Mouse (Mus musculus) midbrain, embryonic 14.5 days (tissue): ENCODE measurements at regions not wholly inside any gene's neighbourhood (a gene's known extent, or its start where the extent isn't known, plus 50 kb on each side); places are given as distances from the start of the nearest gene placed in this dataset.

ENCODE experiments used
- ATAC-seq: fragments of 200-750 bp; cut with Nextera tagmentation; 2 replicates; pipeline ENCODE4 v1.8.0; 2017; ENCODE audit warnings: moderate number of reproducible peaks, moderate library complexity; ENCODE audit not compliant: low FRiP score, low TSS enrichment
- DNase-seq: peaks from one replicate; pipeline ENCODE4 v3.0.0-alpha.2; 2015
- H3K27ac ChIP-seq: fragments of 300-500 bp; sonication (generic); replicated peaks from 2 replicates; pipeline ENCODE4 v1.5.1; 2014; ENCODE audit warnings: mild to moderate bottlenecking, low read depth, low read length, moderate library complexity
- H3K27me3 ChIP-seq: fragments of 300-500 bp; sonication (generic); 2 replicates; pipeline ENCODE4 v1.6.1; 2014; ENCODE audit warnings: low read length, control low read depth, mixed read lengths; ENCODE audit not compliant: control insufficient read depth, insufficient read depth
- H3K36me3 ChIP-seq: fragments of 300-500 bp; sonication (generic); 2 replicates; pipeline ENCODE4 v1.6.1; 2014; ENCODE audit warnings: low read length, control low read depth; ENCODE audit not compliant: control insufficient read depth, insufficient read depth
- H3K4me1 ChIP-seq: fragments of 300-500 bp; sonication (generic); 2 replicates; pipeline ENCODE4 v1.6.1; 2014; ENCODE audit warnings: mild to moderate bottlenecking, antibody characterized with exemption, low read length, control low read depth; ENCODE audit not compliant: control insufficient read depth, insufficient read depth
- H3K4me2 ChIP-seq: fragments of 300-500 bp; sonication (generic); 2 replicates; pipeline ENCODE4 v1.6.1; 2014; ENCODE audit warnings: mild to moderate bottlenecking, low read length, moderate library complexity
- H3K4me3 ChIP-seq: fragments of 300-500 bp; sonication (generic); replicated peaks from 2 replicates; pipeline ENCODE4 v1.5.1; 2014; ENCODE audit warnings: low read depth, low read length
- H3K9ac ChIP-seq: fragments of 300-500 bp; sonication (generic); replicated peaks from 2 replicates; pipeline ENCODE4 v1.6.1; 2014; ENCODE audit warnings: mild to moderate bottlenecking, low read length, moderate library complexity
- H3K9me3 ChIP-seq: fragments of 300-500 bp; sonication (generic); 2 replicates; pipeline ENCODE4 v1.6.1; 2016; ENCODE audit warnings: low read length, control low read depth, mixed read lengths; ENCODE audit not compliant: control insufficient read depth
- WGBS: fragments of 180-500 bp; shearing (Covaris S2); extraction: QIAGEN DNeasy Blood & Tissue Kit; methylation state at CpG from one replicate; pipeline ENCODE4 v1.1.7; 2014; 5-methylcytosine and 5-hydroxymethylcytosine counted together

DNA sequence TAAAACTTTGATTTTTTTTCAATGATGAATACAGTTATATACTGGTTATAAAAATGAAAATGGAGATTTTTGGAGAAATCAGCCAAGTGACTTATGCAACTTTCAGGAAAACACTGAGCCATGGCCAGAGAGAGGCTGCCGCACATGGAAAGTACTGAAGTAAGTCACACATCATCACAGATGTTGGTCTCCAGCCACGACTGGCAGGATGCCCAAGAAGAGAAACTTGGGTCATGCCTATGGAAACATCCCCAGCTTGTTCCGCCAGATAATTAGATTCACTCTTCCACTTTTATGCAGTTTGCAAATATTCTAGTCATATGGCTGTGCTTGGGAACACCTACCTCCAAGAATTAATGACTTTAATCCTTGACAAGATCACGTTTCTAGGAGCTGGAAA is 544.8 kb upstream of the Id4 start:
- no peak overlapping the region for H3K9ac ChIP-seq
- no peaks in the 10 kb centered on the region for H3K27me3 ChIP-seq
- H3K4me3 ChIP-seq, result no peak overlapping the region
- no peak overlapping the region for H3K4me2 ChIP-seq
- WGBS, result 77% methylated on average over 4 of the region's 4 CpGs
- H3K9me3 ChIP-seq, result no peaks in the 10 kb centered on the region
- H3K27ac ChIP-seq, result no peak overlapping the region
- DNase-seq, result no peak
- H3K36me3 ChIP-seq, result no peaks in the 10 kb centered on the region
- no peaks in the 10 kb centered on the region for H3K4me1 ChIP-seq
- no peak for ATAC-seq

GRCm38 (mm10) chr13:47720645-47721044 is 540.4 kb upstream of the Id4 start:
- H3K27me3 ChIP-seq, result no peaks in the 10 kb centered on the region
- ATAC-seq, result no peak
- H3K4me1 ChIP-seq, result no peaks in the 10 kb centered on the region
- DNase-seq, result no peak
- no peak overlapping the region for H3K9ac ChIP-seq
- H3K27ac ChIP-seq, result no peak overlapping the region
- no peak overlapping the region for H3K4me2 ChIP-seq
- WGBS, result 94% methylated on average over 2 of the region's 2 CpGs
- no peaks in the 10 kb centered on the region for H3K9me3 ChIP-seq
- H3K4me3 ChIP-seq, result no peak overlapping the region
- H3K36me3 ChIP-seq, result no peaks in the 10 kb centered on the region

GRCm38 (mm10) chr13:47734415-47734814 is 526.6 kb upstream of the Id4 start:
- no peak overlapping the region for H3K4me3 ChIP-seq
- no peaks in the 10 kb centered on the region for H3K9me3 ChIP-seq
- no peaks in the 10 kb centered on the region for H3K36me3 ChIP-seq
- no peaks in the 10 kb centered on the region for H3K27me3 ChIP-seq
- DNase-seq (no peak), ATAC-seq (no peak)
- H3K4me1 ChIP-seq, result peaks cover 7% of the 10 kb centered on the region; the same call in 1 of the 2 replicates
- 81% methylated on average over 1 of the region's 1 CpGs for WGBS
- no peak overlapping the region for H3K9ac ChIP-seq
- H3K27ac ChIP-seq, result no peak overlapping the region
- no peak overlapping the region for H3K4me2 ChIP-seq

DNA sequence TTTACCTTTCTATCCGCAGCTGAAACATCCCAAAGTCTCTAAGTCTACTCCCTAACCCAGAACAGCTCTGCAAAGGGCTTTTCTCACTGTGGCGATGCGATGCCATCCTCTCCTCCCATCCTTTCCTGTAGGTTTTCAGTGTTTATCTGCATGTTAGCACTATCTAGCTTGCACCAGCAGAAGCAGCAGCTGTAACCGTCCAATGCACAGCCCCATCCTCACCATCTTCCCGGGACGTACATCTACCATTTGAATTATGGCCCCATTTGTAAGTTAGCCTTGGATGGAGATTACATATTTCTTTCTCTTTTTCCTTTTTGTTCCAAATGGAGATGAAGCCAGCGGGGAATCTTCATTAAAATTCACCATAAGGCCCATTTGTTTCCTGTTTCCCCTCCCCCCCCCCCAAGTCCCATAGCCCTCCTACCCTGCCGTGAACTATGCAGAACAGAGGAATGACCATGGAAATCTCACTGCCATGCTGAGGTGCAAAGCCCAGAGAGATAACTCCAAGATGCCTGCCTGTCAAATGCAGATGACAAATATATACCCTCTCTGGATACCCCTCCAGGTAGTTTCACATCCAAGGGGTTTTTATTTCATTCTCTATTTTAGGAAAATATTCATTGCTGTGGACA is 525.5 kb upstream of the Id4 start:
- Histone ChIP-seq H3K9me3 (no peaks in the 10 kb centered on the region), H3K36me3 (no peaks in the 10 kb centered on the region), H3K27me3 (no peaks in the 10 kb centered on the region), H3K27ac (no peak overlapping the region), H3K4me3 (no peak overlapping the region), H3K9ac (no peak overlapping the region), H3K4me1 (peaks cover 7% of the 10 kb centered on the region; the same call in 1 of the 2 replicates), H3K4me2 (no peak overlapping the region)
- 62% methylated on average over 8 of the region's 8 CpGs for WGBS
- DNase-seq (no peak), ATAC-seq (no peak)

- Histone ChIP-seq H3K4me2 (no peak overlapping the region), H3K36me3 (no peaks in the 10 kb centered on the region), H3K9me3 (no peaks in the 10 kb centered on the region), H3K9ac (no peak overlapping the region), H3K27me3 (no peaks in the 10 kb centered on the region), H3K27ac (no peak overlapping the region), H3K4me3 (no peak overlapping the region), H3K4me1 (0 out of 2 replicates have a peak, but pooled peaks cover 4% of the 10 kb centered on the region)
- DNase-seq, result peak; percentile 55
- ATAC-seq, result no peak
These were observed 512.1 kb upstream of the Id4 start for GRCm38 (mm10) chr13:47748906-47749305.

- Histone ChIP-seq H3K4me1 (0 out of 2 replicates have a peak, but pooled peaks cover 4% of the 10 kb centered on the region), H3K4me2 (no peak overlapping the region), H3K27ac (no peak overlapping the region), H3K9ac (no peak overlapping the region), H3K36me3 (no peaks in the 10 kb centered on the region), H3K9me3 (no peaks in the 10 kb centered on the region), H3K27me3 (no peaks in the 10 kb centered on the region), H3K4me3 (no peak overlapping the region)
- no peak for DNase-seq
- 84% methylated on average over 2 of the region's 2 CpGs for WGBS
- no peak for ATAC-seq
These were observed 510.0 kb upstream of the Id4 start for GRCm38 (mm10) chr13:47751033-47751432.

- no peaks in the 10 kb centered on the region for H3K27me3 ChIP-seq
- WGBS, result 83% methylated on average over 16 of the region's 16 CpGs
- ATAC-seq, result no peak
- H3K27ac ChIP-seq, result no peak overlapping the region
- H3K9me3 ChIP-seq, result no peaks in the 10 kb centered on the region; the same call in 1 of the 2 replicates
- H3K4me2 ChIP-seq, result no peak overlapping the region
- H3K9ac ChIP-seq, result no peak overlapping the region
- H3K4me3 ChIP-seq, result no peak overlapping the region
- H3K36me3 ChIP-seq, result no peaks in the 10 kb centered on the region
- DNase-seq, result no peak
- H3K4me1 ChIP-seq, result no peaks in the 10 kb centered on the region
These were observed 496.0 kb upstream of the Id4 start for GRCm38 (mm10) chr13:47764802-47765597.

- H3K4me2 ChIP-seq, result no peak overlapping the region
- H3K9ac ChIP-seq, result no peak overlapping the region
- ATAC-seq (no peak), DNase-seq (no peak)
- no peaks in the 10 kb centered on the region for H3K27me3 ChIP-seq
- no peaks in the 10 kb centered on the region for H3K36me3 ChIP-seq
- WGBS, result 81% methylated on average over 9 of the region's 9 CpGs
- H3K4me3 ChIP-seq, result no peak overlapping the region
- H3K4me1 ChIP-seq, result no peaks in the 10 kb centered on the region
- no peaks in the 10 kb centered on the region for H3K9me3 ChIP-seq
- H3K27ac ChIP-seq, result no peak overlapping the region
These were observed 492.0 kb upstream of the Id4 start for GRCm38 (mm10) chr13:47768963-47769527.
